Mouse (Mus musculus) left cerebral cortex, postnatal 14 days (tissue): ENCODE measurements around the gene G430095P16Rik. TPM values are rescaled to one million over a fixed set of nuclear protein-coding genes. Genes with fewer than 3 reads are reported as not detected.

Experiments
- DNase-seq, 2 experiments: peaks; one replicate each; pipeline ENCODE4 v3.0.0; 2021 to 2022; ENCODE audit warnings: low spot score in 2 of 2, mixed read lengths in 1 of 2
- intact Hi-C: fragments of 180-260 bp; cut with DNase I; formaldehyde crosslinking; loops from one replicate; pipeline ENCODE4 v1.15.1; 2025
- long read RNA-seq, 2 experiments: library from polyadenylated mRNA; stranded (forward); transcript quantifications; one replicate each; pipeline ENCODE4 v2.0.0; 2021
- total RNA-seq, 2 experiments: library from RNA; stranded (reverse); gene quantifications; 2 replicates each; pipeline ENCODE4 v1.2.3; 2021

The G430095P16Rik gene
- not detected for total RNA-seq
- long read RNA-seq, experiment 1: 0 reads
- long read RNA-seq, experiment 2: 0 reads

GRCm38 (mm10) chr8:84722850-84723570, at the start of gene G430095P16Rik:
TSS of gene G430095P16Rik (plus strand) at chr8:84723007.
- peak; percentile 72 to 88 for DNase-seq
- intact Hi-C loops: no loop called here

GRCm38 (mm10) chr8:84677305-84677704, 45.5 kb upstream of the G430095P16Rik start:
- DNase-seq: no peak
- intact Hi-C loops: no loop called here

DNA sequence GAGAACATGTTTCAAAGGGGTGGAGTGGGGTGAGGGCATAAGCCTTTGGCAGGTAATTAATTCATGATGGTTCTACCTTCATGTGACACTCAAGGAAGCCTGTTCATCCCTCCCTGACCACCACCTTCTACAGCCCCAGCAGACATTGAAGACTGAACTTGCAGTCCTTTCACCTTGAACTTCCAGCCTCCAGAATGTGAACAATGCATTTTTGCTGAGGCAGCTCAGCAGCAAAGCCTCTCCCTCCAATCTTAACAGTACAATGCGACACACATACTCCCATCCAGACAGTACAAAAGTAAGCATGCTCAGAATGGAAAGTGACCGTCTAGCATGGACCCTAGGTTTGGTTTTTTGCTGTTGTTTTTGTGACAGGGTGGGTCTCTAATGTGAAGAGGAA, 41.3 kb upstream of the G430095P16Rik start:
- intact Hi-C loops: no loop called here
- no peak for DNase-seq

GRCm38 (mm10) chr8:84682257-84682656, 40.5 kb upstream of the G430095P16Rik start:
- no peak for DNase-seq
- intact Hi-C loops: no loop called here

DNA sequence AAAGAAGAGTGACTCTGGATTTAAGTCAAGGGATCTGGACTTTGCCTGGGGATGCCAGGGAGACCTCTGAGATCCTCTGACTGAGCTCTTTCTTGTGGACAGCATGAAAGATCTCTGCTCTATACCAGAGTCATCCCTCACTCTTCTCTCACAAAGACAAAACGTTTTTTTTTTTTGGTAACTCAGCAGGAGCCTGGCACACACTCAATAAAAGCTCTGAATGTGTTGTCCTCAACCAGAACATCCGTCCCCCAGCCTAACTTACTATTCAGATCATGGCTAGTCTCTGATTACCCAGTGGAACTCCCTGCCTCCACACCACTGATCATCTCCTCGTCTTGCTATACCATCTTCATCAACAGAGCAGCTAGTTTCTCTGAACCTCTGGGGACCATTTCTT, 38.3 kb upstream of the G430095P16Rik start:
- intact Hi-C loops: no loop called here
- DNase-seq: no peak

DNA sequence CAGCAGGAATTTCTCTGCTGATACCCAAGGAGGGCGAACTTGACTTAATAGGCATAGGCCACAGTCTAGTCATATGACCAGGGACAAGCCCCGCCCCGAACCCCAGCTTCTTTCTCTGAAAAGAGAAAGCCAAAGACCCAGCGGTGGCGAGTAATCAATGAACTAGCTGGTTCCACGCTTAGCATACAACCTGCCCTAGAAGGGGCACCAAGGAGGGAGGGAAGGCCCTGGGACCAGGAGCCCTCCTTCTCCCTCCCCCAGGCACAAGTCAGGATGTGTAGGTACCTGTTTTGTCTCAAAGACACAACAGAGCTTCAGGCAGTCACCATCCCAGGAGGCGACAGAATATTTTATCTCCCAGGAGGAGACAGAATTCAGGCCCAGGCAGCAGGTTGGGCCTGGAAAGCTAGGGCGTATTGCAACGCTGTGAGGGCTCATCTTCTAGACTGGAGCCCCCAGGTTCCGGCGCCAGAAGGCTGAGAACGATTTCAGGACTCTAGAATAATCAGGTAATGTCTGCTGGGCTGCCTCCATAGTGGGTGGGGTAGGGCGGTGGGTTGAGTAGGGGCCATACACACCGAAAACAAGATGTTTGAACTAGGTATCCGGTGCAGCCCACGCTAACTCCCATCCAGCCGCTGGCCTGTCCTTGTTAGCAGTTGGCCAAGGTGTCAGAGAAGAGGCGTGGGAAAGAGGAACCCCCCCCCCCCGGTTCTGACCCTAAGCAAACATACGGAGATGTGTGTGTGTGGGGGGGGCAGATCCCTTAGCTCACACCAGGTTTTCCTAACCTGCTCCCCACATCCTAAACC, 36.4 kb upstream of the G430095P16Rik start, which contains the start of gene Trmt1:
Trmt1 (plus strand) TSS at position 117 of the 812 bp plus-strand sequence.
- DNase-seq: peak in 1 of 2 experiments; percentile 47
- intact Hi-C loops: no loop called here

DNA sequence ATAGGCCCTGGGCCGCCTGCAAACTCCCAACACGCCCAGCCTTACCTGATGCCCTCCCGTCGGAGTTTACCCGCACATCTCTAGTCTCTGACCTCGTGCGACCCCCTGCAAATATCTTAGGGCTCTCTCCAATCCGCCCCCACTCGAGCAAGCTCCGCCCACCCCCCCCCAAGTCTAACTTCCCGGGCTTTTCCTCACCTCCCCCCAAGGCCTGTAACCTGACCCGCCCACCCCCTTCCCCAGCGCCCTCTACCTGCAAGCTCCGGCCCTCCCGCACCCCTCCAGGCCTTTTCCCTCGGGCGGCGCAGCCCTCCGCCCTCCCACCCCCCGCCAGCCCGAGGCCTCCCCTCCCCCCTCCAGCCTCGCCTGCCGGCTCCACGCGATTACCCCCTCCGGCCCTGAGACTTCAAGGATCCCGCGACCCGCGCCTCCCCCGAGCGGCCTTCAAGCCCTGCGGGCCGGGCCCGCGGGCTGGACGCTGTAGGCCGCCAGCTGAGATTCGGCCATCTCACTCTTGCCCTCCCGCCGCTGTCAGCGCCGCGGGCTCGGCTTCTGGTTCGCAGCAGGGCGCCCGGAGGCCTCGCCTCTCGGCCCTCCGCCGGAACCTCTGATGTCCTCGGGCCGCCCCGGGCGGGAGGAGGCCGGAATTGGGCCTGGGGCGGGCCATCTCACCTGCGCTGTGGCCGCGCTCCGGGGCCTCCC, 35.7 kb upstream of the G430095P16Rik start:
- intact Hi-C loops: no loop called here
- no peak for DNase-seq

DNA sequence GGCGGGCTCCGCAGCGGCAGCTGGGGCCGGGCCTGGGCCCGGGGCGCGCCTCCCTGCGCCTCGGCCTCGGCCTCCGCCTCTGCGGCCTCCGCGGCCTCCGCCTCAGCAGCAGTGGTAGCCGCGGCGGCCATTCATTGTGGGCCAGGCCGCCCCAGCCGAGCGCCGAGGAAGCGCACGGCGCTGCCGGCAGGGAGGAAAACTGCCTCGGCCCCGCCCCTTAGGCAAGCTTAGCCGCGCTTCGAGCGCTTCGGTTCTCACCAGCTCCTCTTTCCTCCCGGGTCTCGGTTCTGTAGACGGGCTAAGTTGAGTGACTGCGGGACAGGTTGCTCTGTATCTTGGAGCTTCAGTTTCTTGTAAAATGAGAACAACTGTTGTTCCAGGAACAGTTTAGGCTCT, 35.1 kb upstream of the G430095P16Rik start, which contains the start of gene Nacc1:
Nacc1 (minus strand) TSS at position 158 of the 396 bp plus-strand sequence.
- peak; percentile 82 to 88 for DNase-seq
- intact Hi-C loops: no loop called here

GRCm38 (mm10) chr8:84689091-84689915, 33.5 kb upstream of the G430095P16Rik start:
- intact Hi-C loops: no loop called here
- DNase-seq: peak; percentile 94 to 96

GRCm38 (mm10) chr8:84693332-84693731, 29.5 kb upstream of the G430095P16Rik start:
- DNase-seq: no peak
- intact Hi-C loops: no loop called here

DNA sequence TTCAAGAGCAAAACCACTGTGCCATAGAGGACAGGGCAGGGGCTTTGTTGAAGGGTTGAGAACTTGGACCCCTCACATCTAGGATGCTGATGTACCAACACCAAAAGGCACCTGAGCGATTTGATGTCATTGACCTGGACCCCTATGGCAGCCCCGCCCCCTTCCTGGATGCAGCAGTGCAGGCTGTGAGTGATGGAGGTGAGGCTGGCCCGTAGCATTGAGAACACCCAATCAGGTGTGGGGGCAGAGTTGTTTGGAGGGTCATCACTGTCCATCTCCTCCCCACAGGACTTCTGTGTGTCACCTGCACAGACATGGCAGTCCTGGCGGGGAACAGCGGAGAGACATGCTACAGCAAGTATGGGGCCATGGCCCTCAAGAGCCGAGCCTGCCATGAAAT, 27.7 kb upstream of the G430095P16Rik start:
- intact Hi-C loops: no loop called here
- DNase-seq: no peak

DNA sequence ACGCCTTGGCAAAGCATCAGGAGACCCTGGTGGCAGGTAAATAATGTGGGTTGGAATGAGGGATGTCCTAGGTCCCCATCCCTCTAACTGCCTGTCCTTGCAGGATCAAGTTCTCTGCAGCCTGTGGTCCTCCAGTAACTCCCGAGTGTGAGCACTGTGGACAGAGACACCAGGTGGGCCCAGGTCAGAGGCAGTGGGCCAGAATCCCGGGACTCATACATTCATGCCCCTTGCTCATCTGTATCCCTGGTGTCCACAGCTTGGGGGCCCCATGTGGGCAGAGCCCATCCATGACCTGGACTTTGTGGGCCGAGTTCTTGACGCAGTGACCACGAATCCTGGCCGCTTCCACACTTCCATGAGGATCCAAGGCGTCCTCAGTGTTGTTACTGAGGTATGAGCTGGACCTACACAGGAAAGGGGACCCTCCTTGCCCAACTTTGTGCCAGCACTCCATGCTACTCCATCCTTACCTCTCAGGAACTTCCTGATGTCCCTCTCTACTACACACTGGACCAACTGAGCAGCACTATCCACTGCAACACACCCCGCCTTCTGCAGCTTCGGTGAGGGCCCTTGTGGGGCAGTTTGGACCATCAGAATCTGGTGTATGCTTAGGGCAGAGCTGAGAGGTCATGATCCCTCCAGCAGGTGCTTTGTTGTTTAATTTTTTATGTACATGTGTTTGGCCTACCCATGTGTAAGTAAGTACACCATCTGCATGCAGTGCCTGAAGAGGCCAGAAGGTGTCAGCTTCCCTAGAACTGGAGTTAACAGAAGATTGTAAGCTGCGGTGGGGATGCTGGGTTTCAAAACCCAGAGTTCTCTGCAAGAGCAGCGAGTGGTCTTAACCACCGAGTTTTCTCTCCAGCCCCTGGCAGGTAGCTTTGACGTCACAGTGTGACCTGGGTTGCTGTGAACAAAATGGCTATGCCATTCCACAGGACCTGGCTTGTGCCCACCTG, 25.4 kb upstream of the G430095P16Rik start:
- peak; percentile 62 to 81 for DNase-seq
- intact Hi-C loops: loop anchor here (2.0 kb wide), 1 partner anchor 115 kb away; no protein-coding TSS in a partner anchor

GRCm38 (mm10) chr8:84698288-84698687, 24.5 kb upstream of the G430095P16Rik start:
- no peak for DNase-seq

GRCm38 (mm10) chr8:84698929-84699401, 23.8 kb upstream of the G430095P16Rik start:
- intact Hi-C loops: loop anchor here (2.0 kb wide), 1 partner anchor 114 kb away; no protein-coding TSS in a partner anchor
- DNase-seq: peak; percentile 21 to 64

More at GRCm38 (mm10) chr8:84698288-84698687, 24.5 kb upstream of the G430095P16Rik start:
- intact Hi-C loops: loop anchor here (2.0 kb wide), 1 partner anchor 115 kb away; no protein-coding TSS in a partner anchor

DNA sequence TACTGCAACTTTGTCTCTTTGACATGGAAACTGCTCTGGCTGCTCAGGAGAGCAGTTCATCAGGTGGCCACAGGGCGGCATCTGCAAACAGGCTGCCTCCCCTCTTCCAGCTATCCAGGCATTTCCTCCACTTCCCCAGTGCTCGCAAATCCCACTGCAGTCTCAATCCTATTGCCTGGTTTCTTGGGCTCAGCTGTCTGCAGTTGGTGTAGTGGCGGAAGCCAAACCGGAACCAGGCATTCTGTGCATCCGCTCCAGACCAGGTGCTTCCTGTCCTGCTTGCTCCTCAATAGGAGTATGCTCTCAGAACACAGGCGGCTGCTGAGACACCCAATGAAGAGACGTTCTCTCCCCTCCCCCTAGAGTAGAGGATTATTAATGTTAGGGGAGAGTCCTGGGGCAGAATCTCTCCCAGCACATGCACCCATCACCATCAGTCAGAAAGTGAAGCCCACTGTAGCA, 22.9 kb upstream of the G430095P16Rik start:
- peak; percentile 71 to 89 for DNase-seq
- intact Hi-C loops: loop anchor here (2.0 kb wide), 1 partner anchor 113 kb away; no protein-coding TSS in a partner anchor

GRCm38 (mm10) chr8:84700526-84700925, 22.3 kb upstream of the G430095P16Rik start:
- intact Hi-C loops: no loop called here
- DNase-seq: no peak
